Mouse (Mus musculus) cerebellum, adult 2 months (tissue): ENCODE measurements around the gene Dock4. TPM values are rescaled to one million over a fixed set of nuclear protein-coding genes. Genes with fewer than 3 reads are reported as not detected.
A peak's percentile ranks its signal among the peaks of the same experiment; 100 is the strongest.
"Not testable (repeated sequence)": the region's sequence is repeated elsewhere in the genome, so short reads cannot be mapped to it uniquely, and the experiment has no call there.

ENCODE experiments used
- DNase-seq, 2 experiments: peaks; one replicate each; pipeline ENCODE4 v3.0.0; 2021
- H3K27ac ChIP-seq: fragments of 200-500 bp; 2 replicates; pipeline ENCODE4 v1.5.1; 2012; ENCODE audit warnings: low read length, control low read depth, inconsistent platforms; ENCODE audit not compliant: insufficient read depth
- H3K27me3 ChIP-seq: fragments of 200-500 bp; 2 replicates; pipeline ENCODE4 v1.6.1; 2012; ENCODE audit warnings: inconsistent platforms, mild to moderate bottlenecking, low read length, moderate library complexity; ENCODE audit not compliant: control insufficient read depth, insufficient read depth
- H3K4me1 ChIP-seq: fragments of 200-500 bp; 2 replicates; pipeline ENCODE4 v1.6.1; 2011; ENCODE audit warnings: low read length; ENCODE audit not compliant: control insufficient read depth, insufficient read depth
- H3K4me3 ChIP-seq: fragments of 200-500 bp; replicated peaks from 2 replicates; pipeline ENCODE3; 2011; ENCODE audit warnings: mild to moderate bottlenecking, low read depth, low read length, control low read depth; ENCODE audit not compliant: insufficient read depth
- CTCF ChIP-seq: fragments of 200-500 bp; IDR thresholded peaks from 2 replicates; pipeline ENCODE4 v1.5.1; 2011; ENCODE audit warnings: low read depth, mild to moderate bottlenecking, control low read depth, low read length, moderate library complexity, borderline replicate concordance; ENCODE audit not compliant: insufficient read depth
- POLR2A ChIP-seq: fragments of 200-500 bp; IDR thresholded peaks from 2 replicates; pipeline ENCODE4 v1.6.1; 2011; ENCODE audit warnings: low read length, control low read depth, borderline replicate concordance; ENCODE audit not compliant: insufficient read depth
- WGBS: fragments of 180-500 bp; shearing (Covaris S2); methylation state at CpG from one replicate; pipeline ENCODE4 v1.1.7; 2018; 5-methylcytosine and 5-hydroxymethylcytosine counted together
- polyA plus RNA-seq: library from polyadenylated mRNA; depleted of rRNA; stranded (reverse); fragments of >200 nt; gene quantifications from 2 replicates; pipeline ENCODE4 v1.2.3, GENCODE M21; 2012

The Dock4 gene
- polyA plus RNA-seq, 1 experiment: 35.6 TPM

DNA sequence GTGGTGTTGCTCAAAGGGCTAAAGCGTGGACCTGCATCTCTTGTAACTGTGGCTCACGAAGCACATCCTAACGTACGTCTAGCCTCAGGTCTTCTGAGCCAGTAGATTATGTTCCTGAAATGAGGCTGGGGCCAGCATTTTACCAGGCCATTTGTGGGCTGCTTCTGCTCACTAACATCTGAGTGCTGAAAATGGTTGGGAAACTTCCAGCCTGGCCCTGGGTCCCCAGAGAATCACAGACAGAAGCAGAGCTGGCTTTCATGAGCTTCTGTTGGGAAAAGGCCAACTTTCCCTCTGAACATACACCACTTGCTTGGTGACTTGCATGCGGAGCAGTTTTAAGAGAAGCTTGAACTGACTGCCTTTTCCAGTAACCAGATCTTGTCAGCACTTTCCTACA lies 393.2 kb downstream of the Dock4 start:
- peak in 1 of 2 experiments; percentile 14 for DNase-seq
- no peak for TF ChIP-seq CTCF
- H3K27ac ChIP-seq: no peak overlapping the region
- H3K27me3 ChIP-seq: no peaks in the 10 kb centered on the region
- WGBS: 83% methylated on average over 5 of the region's 5 CpGs
- no peaks in the 10 kb centered on the region; the same call in 1 of the 2 replicates for H3K4me1 ChIP-seq
- no peak overlapping the region for H3K4me3 ChIP-seq

DNA sequence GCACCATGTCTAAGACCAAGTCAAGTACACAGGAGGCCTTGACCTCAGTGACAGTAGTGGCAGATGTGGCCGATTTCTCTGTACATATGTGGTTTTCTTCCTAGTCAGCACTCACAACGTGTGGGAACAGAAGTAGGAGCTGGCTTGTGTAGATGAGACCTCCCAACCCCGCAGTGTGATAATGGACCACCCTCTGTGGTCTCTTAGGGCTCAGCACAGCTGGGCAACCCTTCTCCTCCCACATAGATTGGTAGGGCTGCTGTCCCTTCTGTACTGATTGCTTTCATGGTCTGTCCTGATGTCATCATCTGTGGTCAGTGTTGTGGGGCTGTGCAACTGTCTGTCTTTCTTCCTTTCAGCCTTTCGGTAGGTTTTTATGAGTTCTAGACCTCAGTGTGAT lies 394.1 kb downstream of the Dock4 start:
- Histone ChIP-seq H3K27me3 (no peaks in the 10 kb centered on the region), H3K4me1 (no peaks in the 10 kb centered on the region; the same call in 1 of the 2 replicates), H3K27ac (no peak overlapping the region), H3K4me3 (no peak overlapping the region)
- DNase-seq: no peak
- 75% methylated on average over 4 of the region's 4 CpGs for WGBS
- TF ChIP-seq POLR2A (no peak), CTCF (no peak)

DNA sequence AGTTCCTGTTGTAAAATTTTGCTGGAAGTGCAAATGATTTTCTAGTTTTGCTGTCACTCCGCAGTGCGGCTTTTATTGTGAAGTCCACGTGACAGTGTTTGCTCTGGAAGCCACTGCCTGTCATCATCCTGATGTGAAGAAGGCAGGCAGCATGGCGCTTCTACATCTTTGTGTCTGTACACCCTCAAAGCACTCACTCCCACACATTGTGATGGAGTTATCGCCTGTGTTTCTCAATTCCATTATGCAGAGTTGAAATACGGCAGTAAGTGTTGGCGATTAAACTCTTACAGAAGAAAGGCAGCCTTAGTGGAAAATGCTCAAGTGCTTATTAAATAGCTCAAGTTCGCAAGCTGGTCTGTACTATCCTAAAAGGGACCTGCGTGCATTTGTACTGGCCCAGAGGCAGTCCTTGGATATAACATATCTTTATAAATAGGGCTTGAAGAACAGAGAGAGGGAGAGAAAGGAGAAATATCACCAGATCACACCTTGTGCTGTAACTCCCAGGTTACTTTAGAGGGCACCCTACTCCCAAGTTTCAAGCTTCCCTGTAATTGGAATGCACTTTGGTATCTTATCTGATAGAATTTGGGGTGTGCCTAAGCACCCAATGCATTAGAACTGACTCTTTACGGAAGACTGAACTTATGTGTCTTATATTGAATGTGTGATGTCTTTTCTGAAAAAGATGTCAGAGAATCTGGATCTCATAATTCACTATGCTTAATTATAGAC lies 396.7 kb downstream of the Dock4 start:
- Histone ChIP-seq H3K27ac (no peak overlapping the region), H3K27me3 (no peaks in the 10 kb centered on the region), H3K4me3 (no peak overlapping the region), H3K4me1 (no peaks in the 10 kb centered on the region; the same call in 1 of the 2 replicates)
- no peak for DNase-seq
- TF ChIP-seq CTCF: no peak
- no peak for TF ChIP-seq POLR2A
- WGBS: 96% methylated on average over 10 of the region's 10 CpGs

DNA sequence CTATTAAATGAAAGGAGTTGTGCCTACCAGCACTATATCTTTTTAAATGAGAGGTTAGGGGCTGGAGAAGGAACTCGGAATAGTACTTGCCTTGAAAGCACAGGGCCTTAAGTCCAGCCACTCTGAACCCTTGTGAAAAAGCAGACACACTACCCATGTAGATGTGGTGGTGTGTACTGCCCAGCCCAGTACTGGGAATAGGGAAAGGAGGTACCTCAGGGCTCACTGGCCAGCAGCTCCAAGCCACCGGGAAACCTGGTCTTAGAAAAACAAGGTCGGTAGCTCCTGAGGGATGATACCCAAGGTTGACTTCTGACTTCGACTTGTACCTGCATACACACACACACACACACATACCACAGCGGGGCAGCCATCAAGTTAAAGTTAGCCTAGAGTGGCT lies 397.2 kb downstream of the Dock4 start:
- WGBS: 88% methylated on average over 5 of the region's 5 CpGs
- no peak for DNase-seq
- no peak for TF ChIP-seq POLR2A
- no peak for TF ChIP-seq CTCF
- Histone ChIP-seq H3K27me3 (no peaks in the 10 kb centered on the region), H3K4me3 (no peak overlapping the region), H3K27ac (no peak overlapping the region), H3K4me1 (no peaks in the 10 kb centered on the region; the same call in 1 of the 2 replicates)

DNA sequence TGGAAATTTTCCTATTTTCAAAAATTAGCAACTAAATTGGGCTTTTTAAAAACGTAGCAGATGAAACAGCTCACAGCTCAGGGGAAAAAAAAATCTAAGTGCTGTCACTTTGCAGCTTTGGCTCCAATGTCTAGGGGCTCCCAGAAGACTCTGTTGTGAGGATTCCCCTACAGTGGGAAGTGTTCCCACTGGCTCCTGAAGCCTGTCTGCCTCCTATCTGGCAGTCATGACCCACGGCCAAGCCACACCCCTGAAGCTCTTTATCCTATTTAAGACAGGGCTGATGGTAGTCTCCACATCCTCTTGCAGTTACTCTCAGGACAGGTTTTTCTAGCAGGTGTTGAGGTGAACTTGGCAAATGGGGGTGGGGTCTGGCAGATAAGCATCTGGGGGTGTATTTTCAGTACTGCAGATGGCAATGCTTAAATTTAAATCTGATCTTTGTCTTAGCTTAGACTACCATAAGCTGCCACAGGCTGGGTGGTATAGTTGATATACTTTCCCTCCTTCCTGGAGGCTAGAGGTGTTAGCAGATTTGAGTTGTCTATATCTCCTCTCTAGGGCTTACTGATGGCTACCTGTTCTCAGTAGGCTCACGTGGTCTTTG lies 397.8 kb downstream of the Dock4 start:
- no peak for TF ChIP-seq POLR2A
- no peak for TF ChIP-seq CTCF
- no peaks in the 10 kb centered on the region for H3K27me3 ChIP-seq
- DNase-seq: no peak
- H3K4me1 ChIP-seq: no peaks in the 10 kb centered on the region; the same call in 1 of the 2 replicates
- WGBS: 71% methylated on average over 3 of the region's 3 CpGs
- H3K4me3 ChIP-seq: no peak overlapping the region
- no peak overlapping the region for H3K27ac ChIP-seq

DNA sequence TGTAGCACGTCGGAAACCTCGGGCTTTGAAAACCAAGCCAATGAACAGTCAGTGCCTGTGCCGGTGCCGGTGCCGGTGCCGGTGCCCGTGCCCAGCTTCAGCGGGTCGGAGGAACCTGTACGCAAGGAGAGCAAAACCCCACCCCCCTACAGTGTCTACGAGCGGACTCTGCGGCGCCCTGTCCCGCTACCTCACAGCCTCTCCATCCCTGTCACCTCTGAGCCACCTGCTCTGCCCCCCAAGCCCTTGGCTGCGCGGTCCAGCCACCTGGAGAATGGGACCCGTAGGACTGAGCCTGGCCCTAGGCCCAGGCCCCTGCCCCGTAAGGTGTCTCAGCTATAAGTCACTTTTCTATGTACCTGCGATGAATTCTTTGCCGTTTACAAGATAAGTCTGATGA lies 398.6 kb downstream of the Dock4 start:
- Histone ChIP-seq H3K4me3 (no peak overlapping the region), H3K27ac (no peak overlapping the region), H3K27me3 (no peaks in the 10 kb centered on the region), H3K4me1 (no peaks in the 10 kb centered on the region)
- DNase-seq: no peak
- WGBS: 94% methylated on average over 22 of the region's 22 CpGs
- no peak for TF ChIP-seq POLR2A
- TF ChIP-seq CTCF: no peak

DNA sequence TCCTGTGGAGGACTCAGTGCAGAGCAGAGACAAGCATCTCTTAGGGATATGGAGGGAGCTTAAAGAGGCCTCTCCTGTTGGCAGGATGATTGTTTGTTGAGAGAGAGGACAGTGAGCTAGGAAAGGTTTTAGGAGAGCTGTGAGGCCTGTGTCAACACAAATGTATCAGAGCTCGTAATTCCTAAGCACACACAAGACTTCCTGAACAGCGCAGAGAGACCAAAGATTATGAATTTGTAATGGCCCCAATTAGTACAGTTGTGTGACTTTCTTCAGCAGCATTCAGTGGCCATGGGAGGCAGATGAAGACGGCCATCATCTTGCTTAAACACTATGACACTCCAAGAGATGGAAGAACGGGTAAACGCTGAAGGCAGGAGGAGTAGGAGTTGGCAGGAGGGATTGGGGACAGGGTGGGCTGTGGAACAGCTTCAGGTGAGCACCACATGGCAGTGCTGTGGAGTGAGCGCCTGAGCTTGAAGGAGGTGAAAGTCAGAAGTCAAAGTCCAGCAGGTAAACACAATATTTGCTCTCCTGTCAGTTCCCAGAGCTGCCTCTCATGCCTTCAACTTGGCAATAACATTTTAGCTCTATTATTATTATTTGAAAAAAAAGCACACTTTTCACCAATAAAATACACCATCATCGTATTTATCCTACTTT lies 409.1 kb downstream of the Dock4 start:
- H3K4me1 ChIP-seq: no peaks in the 10 kb centered on the region
- WGBS: 93% methylated on average over 7 of the region's 7 CpGs
- TF ChIP-seq POLR2A (no peak), CTCF (no peak)
- H3K27ac ChIP-seq: no peak overlapping the region
- DNase-seq: no peak
- no peak overlapping the region for H3K4me3 ChIP-seq
- no peaks in the 10 kb centered on the region for H3K27me3 ChIP-seq

DNA sequence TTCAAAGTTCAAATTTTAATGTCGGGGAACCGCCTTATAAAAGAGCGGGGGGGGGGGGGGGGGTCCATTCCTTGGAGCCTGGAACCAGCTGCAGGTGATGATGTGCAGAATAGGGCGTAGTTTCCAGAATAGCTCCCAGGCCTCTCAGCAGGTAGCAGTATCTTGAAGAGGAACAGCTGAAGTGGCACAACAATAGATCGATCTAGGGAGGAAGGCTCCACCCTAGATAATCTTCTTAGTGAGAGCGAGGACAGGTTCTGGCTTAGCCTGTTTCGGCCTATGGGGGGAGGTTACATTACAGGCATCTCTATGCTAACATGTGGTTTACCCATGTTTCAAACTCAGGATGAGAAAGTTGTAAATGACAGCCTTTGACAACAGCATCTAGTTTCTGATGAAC lies 411.7 kb downstream of the Dock4 start:
- 93% methylated on average over 7 of the region's 7 CpGs for WGBS
- TF ChIP-seq CTCF (no peak), POLR2A (no peak)

DNA sequence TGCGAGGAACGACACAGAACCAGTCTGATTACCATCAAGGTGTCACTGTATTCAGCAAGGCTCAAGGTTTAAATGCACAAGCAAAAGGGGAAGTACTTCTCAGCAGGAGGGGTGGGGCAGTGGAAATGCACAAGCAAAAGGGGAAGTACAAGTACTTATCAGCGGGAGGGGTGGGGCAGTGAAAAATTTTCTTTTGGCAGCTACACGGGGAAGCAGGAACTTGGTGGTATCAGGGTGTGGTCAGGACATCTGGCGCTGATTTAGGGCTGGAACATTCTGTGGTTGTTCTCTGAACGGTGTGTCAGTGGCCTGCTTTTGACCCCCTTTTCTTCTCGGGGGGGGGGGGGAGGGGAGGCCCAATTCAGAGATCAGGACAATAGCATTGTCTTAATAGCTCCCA lies 413.0 kb downstream of the Dock4 start:
- not testable (repeated sequence) for H3K27ac ChIP-seq, H3K4me1 ChIP-seq, H3K4me3 ChIP-seq, H3K27me3 ChIP-seq, DNase-seq
- WGBS: 72% methylated on average over 7 of the region's 7 CpGs

More for the DNA sequence above, 411.7 kb downstream of the Dock4 start:
- Histone ChIP-seq H3K4me3 (no peak overlapping the region), H3K27ac (no peak overlapping the region), H3K27me3 (no peaks in the 10 kb centered on the region), H3K4me1 (no peaks in the 10 kb centered on the region)
- no peak for DNase-seq
